Mouse (Mus musculus) embryonic fibroblast, embryonic 13.5 days (primary cell): ENCODE data around the gene Olfr535.
"Not testable (repeated sequence)": the region's sequence is repeated elsewhere in the genome, so short reads cannot be mapped to it uniquely, and the experiment has no call there.

Experiments used
- CTCF ChIP-seq: IDR thresholded peaks from 2 replicates; pipeline ENCODE4 v1.5.1; 2011; ENCODE audit warnings: mild to moderate bottlenecking, control low read depth, low read length, moderate library complexity, borderline replicate concordance; ENCODE audit not compliant: insufficient read depth
- POLR2A ChIP-seq: IDR thresholded peaks from 2 replicates; pipeline ENCODE4 v1.6.1; 2011; ENCODE audit warnings: low read depth, mild to moderate bottlenecking, control low read depth, low read length, moderate library complexity

- TF ChIP-seq POLR2A, CTCF: not testable (repeated sequence)
Measured at GRCm38 (mm10) chr7:140507346-140508021, 23.5 kb downstream of the Olfr535 start, which contains the start of gene Olfr536.
